Mouse (Mus musculus) heart, embryonic 10.5 days (tissue): ENCODE measurements at regions not wholly inside any gene's neighbourhood (a gene's known extent, or its start where the extent isn't known, plus 50 kb on each side); places are given as distances from the start of the nearest gene placed in this dataset. TPM values are rescaled to one million over a fixed set of nuclear protein-coding genes. Genes with fewer than 3 reads are reported as not detected.
"Not testable (repeated sequence)": the region's sequence is repeated elsewhere in the genome, so short reads cannot be mapped to it uniquely, and the experiment has no call there.

Experiments used
- DNase-seq: peaks from one replicate; pipeline ENCODE4 v3.0.0-alpha.2; 2017; ENCODE audit warnings: low spot score
- H3K27ac ChIP-seq: fragments of 300-500 bp; sonication (generic); 2 replicates; pipeline ENCODE4 v1.5.1; 2016; ENCODE audit warnings: mild to moderate bottlenecking
- H3K27me3 ChIP-seq: fragments of 300-500 bp; sonication (generic); 2 replicates; pipeline ENCODE4 v1.6.1; 2016; ENCODE audit warnings: mild to moderate bottlenecking; ENCODE audit not compliant: poor library complexity, insufficient read depth, severe bottlenecking
- H3K36me3 ChIP-seq: fragments of 300-500 bp; sonication (generic); 2 replicates; pipeline ENCODE4 v1.6.1; 2016; ENCODE audit warnings: mild to moderate bottlenecking, moderate library complexity
- H3K4me1 ChIP-seq: fragments of 300-500 bp; sonication (generic); 2 replicates; pipeline ENCODE4 v1.6.1; 2016; ENCODE audit warnings: mild to moderate bottlenecking
- H3K4me3 ChIP-seq: fragments of 300-500 bp; sonication (generic); 2 replicates; pipeline ENCODE4 v1.5.1; 2016; ENCODE audit warnings: mild to moderate bottlenecking, moderate library complexity
- H3K9me3 ChIP-seq: fragments of 300-500 bp; sonication (generic); 2 replicates; pipeline ENCODE4 v1.6.1; 2016; ENCODE audit warnings: mild to moderate bottlenecking, moderate library complexity
- WGBS: fragments of 180-500 bp; shearing (Covaris S2); methylation state at CpG from one replicate; pipeline ENCODE4 v1.1.7; 2016; 5-methylcytosine and 5-hydroxymethylcytosine counted together
- microRNA-seq: library from miRNA; unstranded; fragments of <30 nt; microRNA quantifications from one replicate; pipeline ENCODE4, GENCODE M21; 2017

DNA sequence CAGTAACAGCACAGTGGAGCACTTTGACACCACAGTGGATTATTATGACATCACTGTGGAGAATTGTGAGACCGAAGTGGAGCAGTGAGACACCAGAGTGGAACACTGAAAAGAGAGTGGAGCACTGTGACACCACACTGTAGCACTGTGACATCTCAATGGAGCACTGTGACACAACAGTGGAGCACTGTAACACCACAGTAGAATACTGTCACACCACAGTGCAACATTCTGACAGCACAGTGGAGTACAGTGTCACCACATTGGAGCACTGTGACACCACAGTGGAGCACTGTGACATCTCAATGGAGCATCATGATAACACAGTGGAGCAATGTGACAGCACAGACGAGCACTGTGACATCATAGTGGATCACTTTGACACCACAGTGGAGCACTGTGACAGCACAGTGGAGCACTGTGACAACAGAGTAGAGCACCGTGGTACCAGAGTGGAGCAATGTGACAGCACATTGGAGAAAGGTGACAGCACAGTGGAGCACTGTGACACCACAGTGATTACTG is 83.0 kb upstream of the Vmn1r2 start:
- Histone ChIP-seq H3K27me3 (no peaks in the 10 kb centered on the region), H3K9me3 (peaks cover 94% of the 10 kb centered on the region), H3K4me1 (no peaks in the 10 kb centered on the region), H3K36me3 (no peaks in the 10 kb centered on the region), H3K4me3 (no peak overlapping the region), H3K27ac (no peak overlapping the region)
- peak; percentile 79 for DNase-seq
- WGBS, result 58% methylated on average over 3 of the region's 3 CpGs

- WGBS, result 50% methylated on average over 6 of the region's 6 CpGs
- Histone ChIP-seq H3K9me3 (peaks cover 91% of the 10 kb centered on the region), H3K36me3 (no peaks in the 10 kb centered on the region), H3K4me1 (no peaks in the 10 kb centered on the region), H3K27ac (no peak overlapping the region), H3K27me3 (no peaks in the 10 kb centered on the region), H3K4me3 (no peak overlapping the region)
- DNase-seq, result peak; percentile 80
Measured at GRCm38 (mm10) chr4:3085456-3086448, 81.4 kb upstream of the Vmn1r2 start.

DNA sequence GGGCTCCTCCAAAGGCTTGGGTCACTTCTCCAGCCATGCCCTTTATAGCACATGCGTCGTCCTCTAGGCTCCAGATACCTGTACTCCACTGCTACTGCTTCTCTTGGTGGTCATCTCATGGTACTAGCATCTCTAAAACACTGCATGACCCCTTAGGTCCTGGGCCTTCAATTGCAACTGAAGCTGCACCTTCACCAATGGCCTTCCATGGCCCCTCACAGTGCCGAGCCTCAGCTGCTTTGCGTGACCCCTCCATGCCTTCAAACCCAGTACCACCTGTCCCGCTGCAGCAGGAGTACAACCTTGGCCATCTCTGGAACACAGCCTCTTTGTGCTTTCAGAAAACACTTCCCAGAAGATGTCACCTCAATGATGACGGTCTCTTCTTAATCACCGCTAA is 79.5 kb upstream of the Vmn1r2 start:
- H3K36me3 ChIP-seq, H3K27me3 ChIP-seq, H3K4me3 ChIP-seq, H3K4me1 ChIP-seq, H3K27ac ChIP-seq: not testable (repeated sequence)
- peak; percentile 30 for DNase-seq
- peaks cover 72% of the 10 kb centered on the region for H3K9me3 ChIP-seq
- whole genome bisulfite sequencing, result 72% methylated on average over 7 of the region's 7 CpGs

DNA sequence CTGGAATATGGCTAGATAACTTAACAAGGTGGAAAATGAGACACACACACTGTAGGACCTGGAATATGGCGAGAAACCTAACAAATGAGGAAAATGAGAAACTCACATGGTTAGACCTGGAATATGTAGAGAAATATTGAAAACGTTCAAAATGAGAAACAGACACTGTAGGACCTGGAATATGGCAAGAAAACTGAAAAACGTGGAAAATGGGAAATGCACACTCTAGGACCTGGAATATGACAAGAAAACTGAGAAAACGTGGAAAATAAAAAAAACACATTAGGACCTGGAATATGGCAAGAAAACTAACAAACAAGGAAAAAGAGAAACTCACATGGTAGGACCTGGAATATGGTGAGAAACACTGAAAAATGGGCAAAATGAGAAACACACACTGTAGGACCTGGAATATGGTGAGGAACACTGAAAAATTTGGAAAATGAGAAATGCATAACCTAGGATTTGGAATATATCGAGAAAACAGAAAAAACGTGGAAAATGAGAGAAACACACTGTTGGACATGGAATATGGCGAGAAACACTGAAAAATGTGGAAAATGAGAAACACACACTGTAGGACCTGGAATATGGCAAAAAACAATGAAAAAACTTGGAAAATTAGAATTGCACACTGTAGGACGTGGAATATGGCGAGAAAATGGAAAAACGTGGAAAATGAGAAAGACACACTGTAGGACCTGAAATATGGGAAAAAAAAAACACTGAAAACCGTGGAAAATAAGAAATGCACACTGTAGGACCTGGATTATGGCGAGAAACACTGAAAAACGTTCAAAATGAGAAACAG is 77.3 kb upstream of the Vmn1r2 start:
- Histone ChIP-seq H3K27ac (no peak overlapping the region), H3K36me3 (no peaks in the 10 kb centered on the region), H3K9me3 (peaks cover 51% of the 10 kb centered on the region), H3K27me3 (no peaks in the 10 kb centered on the region), H3K4me1 (no peaks in the 10 kb centered on the region), H3K4me3 (no peak overlapping the region)
- peak; percentile 66 for DNase-seq
- 49% methylated on average over 13 of the region's 13 CpGs for WGBS

DNA sequence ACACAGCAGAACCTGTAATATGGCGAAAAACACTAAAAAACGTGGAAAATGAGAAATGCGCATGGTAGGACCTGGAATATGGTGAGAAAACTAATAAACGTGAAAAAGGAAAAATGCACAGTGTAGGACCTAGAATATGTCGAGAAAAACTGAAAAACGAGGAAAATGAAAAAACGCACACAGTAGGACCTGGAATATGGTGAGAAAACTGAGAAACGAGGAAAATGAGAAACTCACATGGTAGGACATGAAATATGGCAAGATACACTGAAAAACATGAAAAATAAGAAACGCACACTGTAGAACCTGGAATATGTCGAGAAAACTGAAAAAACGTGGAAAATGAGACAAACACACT is 76.8 kb upstream of the Vmn1r2 start:
- 65% methylated on average over 11 of the region's 11 CpGs for WGBS
- no peak overlapping the region for H3K4me3 ChIP-seq
- DNase-seq, result peak; percentile 65
- H3K9me3 ChIP-seq, result peaks cover 45% of the 10 kb centered on the region
- H3K27me3 ChIP-seq, result no peaks in the 10 kb centered on the region
- H3K36me3 ChIP-seq, result no peaks in the 10 kb centered on the region
- no peak overlapping the region for H3K27ac ChIP-seq
- H3K4me1 ChIP-seq, result no peaks in the 10 kb centered on the region

- H3K36me3 ChIP-seq, result no peaks in the 10 kb centered on the region
- H3K4me3 ChIP-seq, result no peak overlapping the region
- no peaks in the 10 kb centered on the region for H3K4me1 ChIP-seq
- peak; percentile 28 for DNase-seq
- no peak overlapping the region for H3K27ac ChIP-seq
- no peaks in the 10 kb centered on the region for H3K27me3 ChIP-seq
- H3K9me3 ChIP-seq, result peaks cover 41% of the 10 kb centered on the region
- 61% methylated on average over 9 of the region's 9 CpGs for whole genome bisulfite sequencing
Measured at GRCm38 (mm10) chr4:3090742-3091141, 76.4 kb upstream of the Vmn1r2 start.

Small RNA genes lying in the stretch of these regions (microRNA-seq; reads per million reads assigned to microRNA genes)
- not detected for gene Gm27878
